Mouse (Mus musculus): ENCODE measurements around the gene Phox2b. TPM values are rescaled to one million over a fixed set of nuclear protein-coding genes. Genes with fewer than 3 reads are reported as not detected.

Gene Phox2b
- total RNA-seq (2023; ENCODE audit: inconsistent age): not detected in 4 replicates

DNA sequence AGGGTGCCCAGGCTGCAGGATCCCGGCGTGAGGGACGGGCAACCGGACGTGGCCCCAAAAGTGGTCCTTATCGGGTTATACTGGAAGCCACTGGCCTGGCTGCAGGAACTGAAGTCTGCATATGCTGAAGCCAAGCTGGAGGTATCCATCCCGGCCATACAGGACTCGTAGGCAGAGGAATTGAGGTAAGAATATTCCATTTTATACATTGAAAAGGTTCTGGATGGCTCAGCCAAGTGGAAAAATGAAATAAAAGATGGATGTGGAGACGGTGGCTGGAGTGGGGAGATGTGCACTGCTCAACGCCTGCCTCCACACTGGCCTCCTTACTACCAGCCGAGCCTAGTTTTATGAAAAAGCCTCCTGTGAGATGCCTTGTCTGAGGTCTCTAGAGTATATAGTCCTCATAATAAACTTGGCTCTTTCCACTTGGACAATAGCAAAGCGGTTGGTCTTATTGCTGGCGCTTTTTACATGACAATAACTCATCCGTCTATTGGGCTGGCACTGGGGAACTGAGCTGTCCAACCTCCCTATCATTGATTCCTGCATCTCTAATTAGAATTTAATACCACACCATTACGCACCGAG, at the start of gene Phox2b:
Phox2b (minus strand) TSS at position 569 of the 591 bp plus-strand sequence.

Other genes with a start within 250 kb of the Phox2b start
- gene Tmem33, start 161.3 kb upstream of the Phox2b start, total RNA-seq (2023; ENCODE audit: inconsistent age): 63.4 to 84.1 TPM (median 76.0 TPM) in 4 replicates
- gene Slc30a9, start 207.7 kb upstream of the Phox2b start, total RNA-seq (2023; ENCODE audit: inconsistent age): 60.2 to 75.8 TPM (median 67.8 TPM) in 4 replicates